Mouse (Mus musculus) 416B (cell line): ENCODE results near the gene Trip12.

ENCODE experiments used
- DNase-seq: peaks from one replicate; pipeline ENCODE4 v3.0.0; 2011; ENCODE audit warnings: low read depth

Trip12 gene

GRCm38 (mm10) chr1:84860360-84861254 lies 20.3 kb upstream of the Trip12 start:
- no peak for DNase-seq

GRCm38 (mm10) chr1:84859597-84859996 lies 19.3 kb upstream of the Trip12 start:
- no peak for DNase-seq

GRCm38 (mm10) chr1:84855756-84856155 lies 15.4 kb upstream of the Trip12 start:
- no peak for DNase-seq

- DNase-seq, result no peak
Observed at GRCm38 (mm10) chr1:84854966-84855365, 14.7 kb upstream of the Trip12 start.

- no peak for DNase-seq
Observed at GRCm38 (mm10) chr1:84853721-84854120, 13.4 kb upstream of the Trip12 start.

- no peak for DNase-seq
Observed at GRCm38 (mm10) chr1:84851512-84852235, 11.4 kb upstream of the Trip12 start.

GRCm38 (mm10) chr1:84850471-84850870 lies 10.2 kb upstream of the Trip12 start:
- DNase-seq, result no peak

GRCm38 (mm10) chr1:84849804-84850203 lies 9.5 kb upstream of the Trip12 start:
- peak; percentile 67 for DNase-seq

GRCm38 (mm10) chr1:84848801-84849455 lies 8.6 kb upstream of the Trip12 start:
- no peak for DNase-seq

- DNase-seq, result no peak
Observed at GRCm38 (mm10) chr1:84848335-84848734, 8.0 kb upstream of the Trip12 start.

- DNase-seq, result no peak
Observed at GRCm38 (mm10) chr1:84847698-84848097, 7.4 kb upstream of the Trip12 start.

- DNase-seq, result no peak
Observed at GRCm38 (mm10) chr1:84843366-84843765, 3.0 kb upstream of the Trip12 start.

- no peak for DNase-seq
Observed at GRCm38 (mm10) chr1:84841061-84841460, 745 bp upstream of the Trip12 start.

- peak; percentile 96 for DNase-seq
Observed at GRCm38 (mm10) chr1:84839309-84840017, 853 bp downstream of the Trip12 start, which contains the start of gene Fbxo36. Gene Fbxo36 (plus strand): TSS chr1:84839841.

GRCm38 (mm10) chr1:84838621-84839151 lies 1.6 kb downstream of the Trip12 start:
- peak; percentile 47 for DNase-seq

- DNase-seq, result peak; percentile 57
Observed at GRCm38 (mm10) chr1:84838156-84838555, 2.2 kb downstream of the Trip12 start.

- peak; percentile 24 for DNase-seq
Observed at GRCm38 (mm10) chr1:84837523-84838145, 2.7 kb downstream of the Trip12 start.

GRCm38 (mm10) chr1:84825091-84825490 lies 15.2 kb downstream of the Trip12 start:
- DNase-seq, result no peak

GRCm38 (mm10) chr1:84817596-84817995 lies 22.7 kb downstream of the Trip12 start:
- no peak for DNase-seq

- no peak for DNase-seq
Observed at GRCm38 (mm10) chr1:84803788-84804187, 36.5 kb downstream of the Trip12 start.

GRCm38 (mm10) chr1:84799166-84799565 lies 41.1 kb downstream of the Trip12 start:
- peak; percentile 46 for DNase-seq
